Mouse (Mus musculus): ENCODE measurements at regions not wholly inside any gene's neighbourhood (a gene's known extent, or its start where the extent isn't known, plus 50 kb on each side); places are given as distances from the start of the nearest gene placed in this dataset.

GRCm38 (mm10) chr8:127994898-127995297, 363.5 kb upstream of the Nrp1 start:
- DNase-seq: no peak

- DNase-seq: no peak
Measured at GRCm38 (mm10) chr8:127995490-127995889, 362.9 kb upstream of the Nrp1 start.

- no peak for DNase-seq
Measured at GRCm38 (mm10) chr8:128002386-128002785, 356.0 kb upstream of the Nrp1 start.

- DNase-seq: no peak
Measured at GRCm38 (mm10) chr8:128002806-128003205, 355.6 kb upstream of the Nrp1 start.

GRCm38 (mm10) chr8:128003385-128003784, 355.0 kb upstream of the Nrp1 start:
- DNase-seq: no peak

- DNase-seq: no peak
Measured at GRCm38 (mm10) chr8:128003881-128004286, 354.5 kb upstream of the Nrp1 start.

- DNase-seq: no peak
Measured at GRCm38 (mm10) chr8:128009393-128010010, 348.9 kb upstream of the Nrp1 start.

GRCm38 (mm10) chr8:128017171-128017570, 341.2 kb upstream of the Nrp1 start:
- no peak for DNase-seq

- DNase-seq: no peak
Measured at GRCm38 (mm10) chr8:128023661-128024060, 334.7 kb upstream of the Nrp1 start.

- no peak for DNase-seq
Measured at GRCm38 (mm10) chr8:128024774-128025222, 333.6 kb upstream of the Nrp1 start.

GRCm38 (mm10) chr8:128025251-128025856, 333.1 kb upstream of the Nrp1 start:
- DNase-seq: peak; percentile 8 to 16

- no peak for DNase-seq
Measured at GRCm38 (mm10) chr8:128026981-128027380, 331.4 kb upstream of the Nrp1 start.

- DNase-seq: no peak
Measured at GRCm38 (mm10) chr8:128030335-128031280, 327.8 kb upstream of the Nrp1 start.

- DNase-seq: no peak
Measured at GRCm38 (mm10) chr8:128034127-128034526, 324.3 kb upstream of the Nrp1 start.

GRCm38 (mm10) chr8:128035672-128036071, 322.7 kb upstream of the Nrp1 start:
- DNase-seq: no peak

- no peak for DNase-seq
Measured at GRCm38 (mm10) chr8:128039341-128040064, 318.9 kb upstream of the Nrp1 start.

GRCm38 (mm10) chr8:128042877-128043276, 315.5 kb upstream of the Nrp1 start:
- no peak for DNase-seq

- DNase-seq: no peak
Measured at GRCm38 (mm10) chr8:128043392-128043791, 315.0 kb upstream of the Nrp1 start.

- no peak for DNase-seq
Measured at GRCm38 (mm10) chr8:128056251-128056650, 302.2 kb upstream of the Nrp1 start.

- no peak for DNase-seq
Measured at GRCm38 (mm10) chr8:128057845-128058244, 300.6 kb upstream of the Nrp1 start.

- no peak for DNase-seq
Measured at GRCm38 (mm10) chr8:128059817-128060216, 298.6 kb upstream of the Nrp1 start.

- DNase-seq: no peak
Measured at GRCm38 (mm10) chr8:128064211-128064610, 294.2 kb upstream of the Nrp1 start.

GRCm38 (mm10) chr8:128065127-128065526, 293.3 kb upstream of the Nrp1 start:
- DNase-seq: no peak

All from cerebellum, postnatal 36 days (tissue).